Mouse (Mus musculus) right cerebral cortex, postnatal 36 days (tissue): ENCODE data around the gene Ube2o.
A peak's percentile ranks its signal among the peaks of the same experiment; 100 is the strongest.
"Not testable (repeated sequence)": the region's sequence is repeated elsewhere in the genome, so short reads cannot be mapped to it uniquely, and the experiment has no call there.

Source experiments
- DNase-seq, 2 experiments: peaks; one replicate each; pipeline ENCODE4 v3.0.0; 2022; ENCODE audit warnings: low spot score in 2 of 2, mixed read lengths in 1 of 2

The Ube2o gene

GRCm38 (mm10) chr11:116513531-116514038 is 67.7 kb downstream of the Ube2o start:
- DNase-seq: no peak

- DNase-seq: no peak
These were observed 68.3 kb downstream of the Ube2o start for GRCm38 (mm10) chr11:116512987-116513386.

GRCm38 (mm10) chr11:116512154-116512553 is 69.1 kb downstream of the Ube2o start:
- DNase-seq: no peak

GRCm38 (mm10) chr11:116511301-116511868 is 69.9 kb downstream of the Ube2o start:
- no peak for DNase-seq

- no peak for DNase-seq
These were observed 72.6 kb downstream of the Ube2o start for GRCm38 (mm10) chr11:116508689-116509088.

GRCm38 (mm10) chr11:116506151-116506875 is 74.9 kb downstream of the Ube2o start:
- no peak for DNase-seq

GRCm38 (mm10) chr11:116505573-116505972 is 75.7 kb downstream of the Ube2o start:
- DNase-seq: no peak

GRCm38 (mm10) chr11:116504516-116504915 is 76.7 kb downstream of the Ube2o start:
- no peak for DNase-seq

GRCm38 (mm10) chr11:116501005-116501746 is 80.1 kb downstream of the Ube2o start:
- DNase-seq: no peak

GRCm38 (mm10) chr11:116499018-116499417 is 82.2 kb downstream of the Ube2o start:
- DNase-seq: no peak

GRCm38 (mm10) chr11:116498596-116498995 is 82.7 kb downstream of the Ube2o start:
- no peak for DNase-seq

- DNase-seq: no peak
These were observed 83.9 kb downstream of the Ube2o start for GRCm38 (mm10) chr11:116497313-116497712.

GRCm38 (mm10) chr11:116494474-116495174 is 86.6 kb downstream of the Ube2o start:
- peak; percentile 49 to 69 for DNase-seq

- no peak for DNase-seq
These were observed 87.4 kb downstream of the Ube2o start, which contains the start of gene Prpsap1 for GRCm38 (mm10) chr11:116493795-116494252. TSS of gene Prpsap1 (minus strand) at chr11:116494202.

- no peak for DNase-seq
These were observed 88.1 kb downstream of the Ube2o start for GRCm38 (mm10) chr11:116493191-116493590.

GRCm38 (mm10) chr11:116492507-116492906 is 88.7 kb downstream of the Ube2o start:
- DNase-seq: not testable (repeated sequence)

GRCm38 (mm10) chr11:116491338-116491737 is 89.9 kb downstream of the Ube2o start:
- DNase-seq: no peak

GRCm38 (mm10) chr11:116490232-116491107 is 90.8 kb downstream of the Ube2o start:
- DNase-seq: peak; percentile 71 to 78

- DNase-seq: peak in 1 of 2 experiments; percentile 18
These were observed 91.4 kb downstream of the Ube2o start for GRCm38 (mm10) chr11:116489771-116490231.

- no peak for DNase-seq
These were observed 92.4 kb downstream of the Ube2o start for GRCm38 (mm10) chr11:116488693-116489375.
